Mouse (Mus musculus): ENCODE measurements at regions not wholly inside any gene's neighbourhood (a gene's known extent, or its start where the extent isn't known, plus 50 kb on each side); places are given as distances from the start of the nearest gene placed in this dataset.

- Histone ChIP-seq H3K4me1 (ENCODE audit: insufficient read depth, low read length) (peaks cover 6% of the 10 kb centered on the region; the same call in 1 of the 2 replicates), H3K4me3 (ENCODE audit: low read depth, low read length) (no peak overlapping the region), H3K36me3 (ENCODE audit: insufficient read depth, low read length) (no peaks in the 10 kb centered on the region), H3K4me2 (ENCODE audit: low read depth, low read length, poor library complexity, severe bottlenecking) (no peak overlapping the region), H3K27ac (ENCODE audit: low read depth, low read length) (no peak overlapping the region), H3K27me3 (ENCODE audit: insufficient read depth, low read length) (no peaks in the 10 kb centered on the region), H3K9ac (replicated peaks; ENCODE audit: low read length, poor library complexity, severe bottlenecking) (no peak overlapping the region), H3K9me3 (ENCODE audit: low read length) (no peaks in the 10 kb centered on the region)
- TF ChIP-seq CTCF (IDR thresholded peaks at IDR 0.05) = no peak
- ATAC-seq (ENCODE audit: low FRiP score) = no peak
- DNase-seq (ENCODE audit: low spot score) = no peak
- 88% methylated on average over 6 of the region's 6 CpGs for WGBS
Measured at GRCm38 (mm10) chr13:113730062-113730775, 64.1 kb upstream of the Arl15 start.

- Histone ChIP-seq H3K27ac (ENCODE audit: low read depth, low read length) (no peak overlapping the region), H3K4me2 (ENCODE audit: low read depth, low read length, poor library complexity, severe bottlenecking) (no peak overlapping the region), H3K4me1 (ENCODE audit: insufficient read depth, low read length) (peaks cover 6% of the 10 kb centered on the region; the same call in 1 of the 2 replicates), H3K4me3 (ENCODE audit: low read depth, low read length) (no peak overlapping the region), H3K27me3 (ENCODE audit: insufficient read depth, low read length) (no peaks in the 10 kb centered on the region), H3K9ac (replicated peaks; ENCODE audit: low read length, poor library complexity, severe bottlenecking) (no peak overlapping the region), H3K36me3 (ENCODE audit: insufficient read depth, low read length) (no peaks in the 10 kb centered on the region), H3K9me3 (ENCODE audit: low read length) (no peaks in the 10 kb centered on the region)
- no peak for ATAC-seq (ENCODE audit: low FRiP score)
- no peak for DNase-seq (ENCODE audit: low spot score)
- 81% methylated on average over 1 of the region's 1 CpGs for WGBS
- TF ChIP-seq CTCF (IDR thresholded peaks at IDR 0.05) = no peak
Measured at GRCm38 (mm10) chr13:113729574-113729973, 64.7 kb upstream of the Arl15 start.

GRCm38 (mm10) chr13:113728111-113728510, 64.6 kb upstream of the Hspb3 start:
- Histone ChIP-seq H3K9me3 (ENCODE audit: low read length) (no peaks in the 10 kb centered on the region), H3K4me2 (ENCODE audit: low read depth, low read length, poor library complexity, severe bottlenecking) (no peak overlapping the region), H3K27ac (ENCODE audit: low read depth, low read length) (no peak overlapping the region), H3K4me3 (ENCODE audit: low read depth, low read length) (no peak overlapping the region), H3K4me1 (ENCODE audit: insufficient read depth, low read length) (peaks cover 4% of the 10 kb centered on the region; the same call in 1 of the 2 replicates), H3K9ac (replicated peaks; ENCODE audit: low read length, poor library complexity, severe bottlenecking) (no peak overlapping the region), H3K27me3 (ENCODE audit: insufficient read depth, low read length) (no peaks in the 10 kb centered on the region), H3K36me3 (ENCODE audit: insufficient read depth, low read length) (no peaks in the 10 kb centered on the region)
- TF ChIP-seq CTCF (IDR thresholded peaks at IDR 0.05) = no peak
- ATAC-seq (ENCODE audit: low FRiP score) = no peak
- 44% methylated on average over 5 of the region's 5 CpGs for WGBS
- DNase-seq (ENCODE audit: low spot score) = peak; percentile 34

GRCm38 (mm10) chr13:113724881-113725837, 61.7 kb upstream of the Hspb3 start:
- no peak overlapping the region for H3K4me3 ChIP-seq (ENCODE audit: low read depth, low read length)
- no peaks in the 10 kb centered on the region for H3K9me3 ChIP-seq (ENCODE audit: low read length)
- 66% methylated on average over 6 of the region's 6 CpGs for WGBS
- TF ChIP-seq CTCF (IDR thresholded peaks at IDR 0.05) = no peak
- peaks cover 4% of the 10 kb centered on the region; the same call in 1 of the 2 replicates for H3K4me1 ChIP-seq (ENCODE audit: insufficient read depth, low read length)
- no peak overlapping the region for H3K4me2 ChIP-seq (ENCODE audit: low read depth, low read length, poor library complexity, severe bottlenecking)
- 0 out of 2 replicates have a peak overlapping the region, but pooled peaks have one; percentile 1 for H3K27ac ChIP-seq (ENCODE audit: low read depth, low read length)
- ATAC-seq (ENCODE audit: low FRiP score) = peak; percentile 83
- no peak overlapping the region for H3K9ac ChIP-seq (replicated peaks; ENCODE audit: low read length, poor library complexity, severe bottlenecking)
- H3K27me3 ChIP-seq (ENCODE audit: insufficient read depth, low read length) = no peaks in the 10 kb centered on the region
- DNase-seq (ENCODE audit: low spot score) = peak; percentile 75
- H3K36me3 ChIP-seq (ENCODE audit: insufficient read depth, low read length) = no peaks in the 10 kb centered on the region

GRCm38 (mm10) chr13:113715231-113715630, 51.8 kb upstream of the Hspb3 start:
- Histone ChIP-seq H3K9ac (replicated peaks; ENCODE audit: low read length, poor library complexity, severe bottlenecking) (no peak overlapping the region), H3K9me3 (ENCODE audit: low read length) (no peaks in the 10 kb centered on the region), H3K27me3 (ENCODE audit: insufficient read depth, low read length) (no peaks in the 10 kb centered on the region), H3K4me3 (ENCODE audit: low read depth, low read length) (no peak overlapping the region), H3K36me3 (ENCODE audit: insufficient read depth, low read length) (no peaks in the 10 kb centered on the region), H3K4me2 (ENCODE audit: low read depth, low read length, poor library complexity, severe bottlenecking) (no peak overlapping the region), H3K4me1 (ENCODE audit: insufficient read depth, low read length) (no peaks in the 10 kb centered on the region), H3K27ac (ENCODE audit: low read depth, low read length) (no peak overlapping the region)
- ATAC-seq (ENCODE audit: low FRiP score) = no peak
- 88% methylated on average over 4 of the region's 4 CpGs for WGBS
- no peak for TF ChIP-seq CTCF (IDR thresholded peaks at IDR 0.05)
- DNase-seq (ENCODE audit: low spot score) = no peak

GRCm38 (mm10) chr13:113713844-113714243, 50.4 kb upstream of the Hspb3 start:
- TF ChIP-seq CTCF (IDR thresholded peaks at IDR 0.05) = no peak
- no peak overlapping the region for H3K4me2 ChIP-seq (ENCODE audit: low read depth, low read length, poor library complexity, severe bottlenecking)
- H3K4me1 ChIP-seq (ENCODE audit: insufficient read depth, low read length) = no peaks in the 10 kb centered on the region
- 67% methylated on average over 4 of the region's 4 CpGs for WGBS
- H3K27me3 ChIP-seq (ENCODE audit: insufficient read depth, low read length) = no peaks in the 10 kb centered on the region
- no peak overlapping the region for H3K9ac ChIP-seq (replicated peaks; ENCODE audit: low read length, poor library complexity, severe bottlenecking)
- H3K4me3 ChIP-seq (ENCODE audit: low read depth, low read length) = no peak overlapping the region
- no peak overlapping the region for H3K27ac ChIP-seq (ENCODE audit: low read depth, low read length)
- DNase-seq (ENCODE audit: low spot score) = no peak
- no peak for ATAC-seq (ENCODE audit: low FRiP score)
- H3K9me3 ChIP-seq (ENCODE audit: low read length) = no peaks in the 10 kb centered on the region
- H3K36me3 ChIP-seq (ENCODE audit: insufficient read depth, low read length) = no peaks in the 10 kb centered on the region
